In the genomic region with DNA sequence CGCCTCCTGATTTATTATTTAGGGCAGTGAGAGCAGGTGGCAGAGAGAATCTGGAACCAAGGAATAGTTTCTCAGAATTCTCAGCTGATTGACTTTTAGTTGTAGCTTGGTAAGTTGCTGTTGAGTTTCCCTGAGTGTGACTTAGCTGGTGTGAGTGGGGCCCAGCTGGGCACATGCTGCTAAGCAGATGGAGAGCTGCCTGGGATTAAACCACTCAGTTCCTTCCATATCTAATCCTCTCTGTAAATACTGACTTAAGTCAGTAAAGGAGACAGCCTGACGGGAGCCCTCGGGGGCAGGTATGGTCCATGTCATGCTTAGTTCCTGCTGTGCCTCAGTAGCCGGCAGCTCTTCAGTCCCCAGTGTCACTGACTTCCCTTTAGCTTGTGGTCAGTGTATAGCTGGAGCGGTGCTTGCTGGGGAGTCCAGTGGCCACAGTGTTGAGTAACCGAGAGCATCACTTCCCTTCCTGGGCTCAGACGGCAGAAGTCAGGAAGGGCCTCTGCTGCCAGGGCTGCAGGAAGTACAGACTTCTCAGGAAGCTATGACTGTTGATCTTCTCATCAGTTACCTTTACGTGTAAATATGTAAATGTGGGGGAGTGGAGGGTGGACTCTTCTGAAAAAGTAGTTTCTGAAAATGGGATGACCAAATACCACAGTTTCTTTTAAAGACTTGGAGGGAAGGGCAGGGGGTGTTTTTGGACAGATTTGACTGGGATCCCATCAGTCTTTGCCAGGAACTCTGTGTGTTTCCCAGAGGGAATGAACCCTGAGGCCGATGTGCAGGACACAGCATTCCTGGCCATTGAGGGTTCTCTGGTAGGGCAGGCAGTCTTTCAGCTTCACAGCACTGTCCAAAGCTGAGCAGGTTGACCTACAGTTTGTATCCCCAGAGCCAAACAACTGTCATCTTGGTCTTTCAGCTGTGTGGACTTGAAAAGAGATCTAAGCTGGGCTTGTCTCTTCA, we compare ENCODE assay signal across 8 mouse cellular contexts. TPM values are rescaled to one million over a fixed set of nuclear protein-coding genes. Genes with fewer than 3 reads are reported as not detected.
DNase-seq lines count a peak whose midpoint lies in the region; TF ChIP-seq lines count a peak whose summit lies in the region.

No protein-coding gene starts in this region.

- no peaks in the 10 kb centered on the region for H3K27me3 ChIP-seq in liver, adult 2 months (ENCODE audit: control insufficient read depth, insufficient read depth, low read length)

- no peak for TF ChIP-seq POLR2A in bone marrow macrophage, adult 2 months (IDR thresholded peaks at IDR 0.05; ENCODE audit: borderline replicate concordance, low read depth, low read length)
- no peak for TF ChIP-seq POLR2A in liver, adult 2 months (IDR thresholded peaks at IDR 0.05; ENCODE audit: extremely low read depth, insufficient read depth, low read length)

- WGBS in liver, adult 2 months, result 49% methylated on average over 9 of the region's 9 CpGs

- H3K27ac ChIP-seq in left cerebral cortex, adult 2 months, result no peak overlapping the region
- peak overlapping the region; percentile 79 for H3K27ac ChIP-seq in bone marrow macrophage, adult 2 months (ENCODE audit: insufficient read depth, low read depth, low read length)
- H3K27ac ChIP-seq in liver, adult 2 months (replicated peaks; ENCODE audit: insufficient read depth, low read depth, low read length), result 0 out of 2 replicates have a peak overlapping the region, but pooled peaks have one; percentile 4

- DNase-seq in left cerebral cortex, postnatal 14 days (ENCODE audit: low spot score in 2 of 2), result peak; percentile 33 to 45
- DNase-seq in left cerebral cortex, adult 2 months (ENCODE audit: extremely low spot score in 1 of 2, low spot score in 2 of 2), result no peak
- DNase-seq in liver, adult 2 months (ENCODE audit: extremely low read depth, low read depth, low spot score), result peak; percentile 53
- DNase-seq in retina, embryonic 14.5 days (ENCODE audit: low spot score), result peak; percentile 15
- no peak for DNase-seq in embryo, embryonic 9.5 days (ENCODE audit: extremely low spot score)
- DNase-seq in cerebellum, adult 9-10 months, result no peak
- DNase-seq in cerebellum, adult 11-12 months, result no peak

- no peak overlapping the region for H3K4me3 ChIP-seq in left cerebral cortex, adult 2 months
- H3K4me3 ChIP-seq in bone marrow macrophage, adult 2 months (ENCODE audit: insufficient read depth, low read length), result no peak overlapping the region
- H3K4me3 ChIP-seq in liver, adult 2 months (ENCODE audit: insufficient read depth, low read depth, low read length), result no peak overlapping the region

- no peaks in the 10 kb centered on the region for H3K36me3 ChIP-seq in liver, adult 2 months (ENCODE audit: control insufficient read depth, insufficient read depth, low read length)

- peaks cover 61% of the 10 kb centered on the region for H3K79me2 ChIP-seq in liver, adult 2 months (ENCODE audit: control insufficient read depth, insufficient read depth, low read length)

- no peak overlapping the region for H3K9ac ChIP-seq in liver, adult 2 months (ENCODE audit: low read depth, low read length)

- H3K4me1 ChIP-seq in bone marrow macrophage, adult 2 months (ENCODE audit: control insufficient read depth, insufficient read depth, low read length), result peaks cover 75% of the 10 kb centered on the region
- H3K4me1 ChIP-seq in liver, adult 2 months (ENCODE audit: control insufficient read depth, insufficient read depth, low read length), result peaks cover 29% of the 10 kb centered on the region

- intact Hi-C loops in left cerebral cortex, postnatal 14 days (cut with DNase I), result no loop called here
- intact Hi-C loops in left cerebral cortex, adult 2 months (cut with DNase I), result no loop called here

- TF ChIP-seq CTCF in left cerebral cortex, adult 2 months (IDR thresholded peaks at IDR 0.05), result no peak
- TF ChIP-seq CTCF in bone marrow macrophage, adult 2 months (IDR thresholded peaks at IDR 0.05; ENCODE audit: low read depth, low read length), result no peak
- TF ChIP-seq CTCF in liver, adult 2 months (IDR thresholded peaks at IDR 0.05; ENCODE audit: low read depth, low read length), result no peak

RNA-seq across cellular contexts. Expression of a gene that starts 5.7 kb away (rescaled TPM):
- 10 to 100 TPM; 74.4 to 76.2 TPM for total RNA-seq in left cerebral cortex, postnatal 14 days (2021)
- 10 to 100 TPM; 83.3 to 85.5 TPM for total RNA-seq in left cerebral cortex, adult 2 months (2021)
- polyA plus RNA-seq in bone marrow macrophage, adult 2 months (2012; ENCODE audit: insufficient read depth, insufficient read length, missing spikeins), result 35.4 and 37.1 TPM in 2 replicates
- total RNA-seq in liver, adult 2 months (2014; rRNA removed), result 4.7 and 5.0 TPM in 2 replicates
- 17.8 and 22.1 TPM in 2 replicates for polyA plus RNA-seq in liver, adult 2 months (2012; rRNA removed)

RNA-seq across cellular contexts. Expression of a gene that starts 21.9 kb away (rescaled TPM):
- total RNA-seq in left cerebral cortex, postnatal 14 days (2021), result 1 to 10 TPM; 3.7 to 3.8 TPM
- 1 to 10 TPM; 4.4 to 6.1 TPM for total RNA-seq in left cerebral cortex, adult 2 months (2021)
- 6.9 and 7.1 TPM in 2 replicates for polyA plus RNA-seq in bone marrow macrophage, adult 2 months (2012; ENCODE audit: insufficient read depth, insufficient read length, missing spikeins)
- total RNA-seq in liver, adult 2 months (2014; rRNA removed), result 2.0 and 2.4 TPM in 2 replicates
- polyA plus RNA-seq in liver, adult 2 months (2012; rRNA removed), result 4.0 and 7.5 TPM in 2 replicates

Comparison
In these comparisons a context has a peak if more than half of its experiments do, and no peak if none do; other contexts are left out.
1. DNase-seq: peak in left cerebral cortex, postnatal 14 days (2 of 2), liver, adult 2 months (single experiment) and retina, embryonic 14.5 days (single experiment); none in left cerebral cortex, adult 2 months (0 of 2), embryo, embryonic 9.5 days (single experiment), cerebellum, adult 9-10 months (single experiment) and cerebellum, adult 11-12 months (single experiment).
2. RNA of a gene that starts 5.7 kb away (total RNA-seq): 83.3 to 85.5 TPM in left cerebral cortex, adult 2 months and 74.4 to 76.2 TPM in left cerebral cortex, postnatal 14 days; 4.7 to 5.0 TPM in liver, adult 2 months; every median in the first group is over 10 times any median in the second.